Mouse (Mus musculus): ENCODE results near the gene Ovol3. TPM values are rescaled to one million over a fixed set of nuclear protein-coding genes. Genes with fewer than 3 reads are reported as not detected.
"Not testable (repeated sequence)": the region's sequence is repeated elsewhere in the genome, so short reads cannot be mapped to it uniquely, and the experiment has no call there.

Ovol3 gene
- polyA plus RNA-seq, 1 experiment from 2014 or later, result not detected

DNA sequence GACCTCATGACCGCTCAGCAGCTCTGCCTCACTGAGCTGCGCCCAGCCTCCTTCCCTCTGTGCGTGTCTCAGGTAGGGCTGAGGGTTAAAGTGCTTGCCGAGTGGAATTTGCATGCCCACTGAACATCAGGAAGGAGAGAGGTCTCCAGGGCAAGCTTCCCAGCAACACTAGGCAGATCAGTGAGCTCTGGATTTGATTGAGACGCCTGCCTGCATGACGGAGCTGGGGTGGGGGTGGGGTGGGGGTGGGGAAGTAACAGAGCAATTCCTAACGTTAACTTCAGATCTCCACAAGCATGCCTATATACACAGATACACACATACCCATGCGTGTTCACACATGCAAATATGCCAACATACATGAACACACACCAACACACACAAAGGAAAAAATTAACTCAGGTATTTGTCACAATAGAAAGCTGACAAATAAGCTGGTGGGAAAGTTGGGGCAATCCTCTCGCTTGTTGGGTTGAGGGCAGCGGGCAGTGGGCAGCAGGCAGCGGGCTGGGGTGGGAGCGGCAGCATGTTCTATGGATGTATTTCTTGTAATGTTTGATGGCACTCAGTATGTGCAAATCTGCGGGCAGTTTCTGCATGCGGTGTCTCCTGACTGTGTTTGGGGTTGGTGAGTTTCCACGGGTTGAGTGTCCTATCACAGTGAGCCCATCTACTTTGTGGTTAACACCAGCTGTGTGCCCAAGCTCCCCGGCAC lies 16.1 kb downstream of the Ovol3 start:
- no peaks in the 10 kb centered on the region for H3K36me3 ChIP-seq (replicated peaks; ENCODE audit: insufficient read depth, low read length)
- H3K4me3 ChIP-seq (ENCODE audit: low read depth, low read length), result peak overlapping the region; percentile 44
- H3K4me2 ChIP-seq (ENCODE audit: low read depth, low read length), result peak overlapping the region; percentile 83
- peaks cover 16% of the 10 kb centered on the region; the same call in 1 of the 2 replicates for H3K4me1 ChIP-seq (ENCODE audit: insufficient read depth)
- H3K9ac ChIP-seq (replicated peaks), result peak overlapping the region; percentile 58
- TF ChIP-seq EP300 (IDR thresholded peaks at IDR 0.05; ENCODE audit: low read depth) (no peak), CTCF (IDR thresholded peaks at IDR 0.05; ENCODE audit: low read depth) (no peak)
- H3K27me3 ChIP-seq (ENCODE audit: insufficient read depth, low read length), result no peaks in the 10 kb centered on the region
- no peaks in the 10 kb centered on the region for H3K9me3 ChIP-seq (ENCODE audit: low read length)
- peak; percentile 79 for ATAC-seq
- 3% methylated on average over 16 of the region's 16 CpGs for WGBS (ENCODE audit: insufficient replicate concordance)
- peak; percentile 68 for DNase-seq
- H3K27ac ChIP-seq (ENCODE audit: low read depth), result peak overlapping the region; percentile 77

DNA sequence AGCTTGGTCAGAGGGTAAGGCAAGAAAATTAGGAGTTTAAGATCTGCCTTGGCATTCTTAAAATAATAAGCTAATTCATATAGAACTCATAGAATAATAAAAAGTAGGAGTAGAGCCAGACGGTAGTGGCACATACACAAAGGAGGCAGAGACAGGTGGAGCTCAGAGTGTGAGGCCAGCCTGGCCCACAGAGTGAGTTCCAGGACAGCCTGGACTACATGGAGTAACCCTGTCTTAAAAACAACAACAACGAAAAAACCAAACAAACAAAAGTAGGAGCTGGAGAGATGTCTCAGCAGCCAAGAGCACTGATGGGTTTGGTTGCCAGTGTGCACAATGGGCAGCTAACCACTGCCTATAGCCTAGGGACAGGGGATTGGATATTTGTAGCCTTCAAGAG lies 18.2 kb downstream of the Ovol3 start:
- no peak for ATAC-seq
- TF ChIP-seq EP300 (IDR thresholded peaks at IDR 0.05; ENCODE audit: low read depth) (no peak), CTCF (IDR thresholded peaks at IDR 0.05; ENCODE audit: low read depth) (no peak)
- Histone ChIP-seq H3K4me2 (ENCODE audit: low read depth, low read length) (no peak overlapping the region), H3K27me3 (ENCODE audit: insufficient read depth, low read length) (no peaks in the 10 kb centered on the region), H3K4me1 (ENCODE audit: insufficient read depth) (peaks cover 16% of the 10 kb centered on the region; the same call in 1 of the 2 replicates), H3K9me3 (ENCODE audit: low read length) (no peaks in the 10 kb centered on the region), H3K27ac (ENCODE audit: low read depth) (no peak overlapping the region), H3K36me3 (replicated peaks; ENCODE audit: insufficient read depth, low read length) (no peaks in the 10 kb centered on the region), H3K9ac (replicated peaks) (no peak overlapping the region), H3K4me3 (ENCODE audit: low read depth, low read length) (no peak overlapping the region)
- 73% methylated on average over 2 of the region's 2 CpGs for WGBS (ENCODE audit: insufficient replicate concordance)
- DNase-seq, result no peak

DNA sequence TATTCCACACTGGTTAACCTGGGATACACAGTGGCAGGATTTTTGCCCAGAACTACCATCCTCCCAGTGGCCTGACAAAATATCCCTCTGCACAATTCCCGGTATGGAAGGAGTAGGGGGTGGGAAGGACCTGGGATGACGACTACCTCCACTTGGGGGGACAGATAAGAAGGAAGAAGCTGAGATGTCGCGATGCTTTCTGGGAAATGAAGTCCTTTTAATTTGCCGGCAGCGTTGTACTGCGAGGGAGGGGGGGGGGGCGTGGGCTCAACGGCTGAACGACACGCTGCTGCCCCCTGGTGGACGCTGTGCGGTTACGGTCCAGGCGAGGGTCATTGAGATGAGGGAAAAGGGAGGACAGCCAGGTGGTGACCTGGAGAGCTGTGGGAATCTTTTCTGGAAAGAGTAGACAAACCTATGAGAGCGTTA lies 18.8 kb downstream of the Ovol3 start:
- H3K9me3 ChIP-seq (ENCODE audit: low read length), result no peaks in the 10 kb centered on the region
- H3K36me3 ChIP-seq (replicated peaks; ENCODE audit: insufficient read depth, low read length), result no peaks in the 10 kb centered on the region
- H3K27ac ChIP-seq (ENCODE audit: low read depth), result no peak overlapping the region
- WGBS (ENCODE audit: insufficient replicate concordance), result under 1% methylated on average over 16 of the region's 16 CpGs
- H3K27me3 ChIP-seq (ENCODE audit: insufficient read depth, low read length), result no peaks in the 10 kb centered on the region
- H3K9ac ChIP-seq (replicated peaks), result no peak overlapping the region
- TF ChIP-seq CTCF (IDR thresholded peaks at IDR 0.05; ENCODE audit: low read depth) (peak; percentile 97), EP300 (IDR thresholded peaks at IDR 0.05; ENCODE audit: low read depth) (no peak)
- H3K4me2 ChIP-seq (ENCODE audit: low read depth, low read length), result peak overlapping the region; percentile 52
- H3K4me1 ChIP-seq (ENCODE audit: insufficient read depth), result peaks cover 13% of the 10 kb centered on the region; the same call in 1 of the 2 replicates
- no peak overlapping the region for H3K4me3 ChIP-seq (ENCODE audit: low read depth, low read length)
- peak; percentile 57 for ATAC-seq
- DNase-seq, result peak; percentile 91

DNA sequence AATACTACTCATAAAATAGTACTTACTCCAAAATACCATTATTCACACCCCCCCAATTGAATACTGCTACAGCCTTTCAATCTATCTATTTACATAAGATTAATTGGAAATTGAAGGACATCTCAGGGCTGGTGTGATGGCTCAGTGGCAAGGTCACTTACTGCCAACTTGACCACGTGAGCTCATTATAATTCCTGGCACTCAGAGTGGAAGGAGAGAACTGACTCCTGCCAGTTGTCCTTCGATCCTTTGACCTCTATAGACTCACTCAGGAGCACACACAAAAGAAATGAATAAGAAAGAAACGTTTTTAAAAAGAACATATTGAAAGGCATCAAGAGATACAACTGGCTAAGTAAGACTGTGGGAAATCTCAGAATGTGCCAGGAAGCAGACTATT lies 19.6 kb downstream of the Ovol3 start:
- DNase-seq, result no peak
- TF ChIP-seq EP300 (IDR thresholded peaks at IDR 0.05; ENCODE audit: low read depth) (no peak), CTCF (IDR thresholded peaks at IDR 0.05; ENCODE audit: low read depth) (no peak)

DNA sequence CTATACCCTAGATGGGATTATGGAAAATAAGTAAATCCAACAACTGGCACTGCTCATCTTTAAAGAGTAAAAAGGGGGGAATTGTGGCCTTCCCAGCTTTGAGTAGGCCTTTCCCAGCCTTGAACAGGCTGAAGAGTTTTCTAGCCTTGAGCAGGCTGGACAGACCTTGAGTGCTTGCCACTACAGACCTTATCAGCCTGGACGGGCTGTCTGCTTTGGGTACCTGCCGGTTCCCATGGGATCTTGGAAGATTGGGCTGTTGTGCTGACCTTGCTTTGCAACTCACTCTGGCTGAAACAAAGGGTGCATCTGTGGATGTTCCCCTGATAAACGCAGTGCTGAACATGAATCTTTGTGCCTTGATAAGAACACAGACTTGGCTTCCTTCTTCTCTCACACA lies 21.6 kb downstream of the Ovol3 start:
- Histone ChIP-seq H3K36me3 (replicated peaks; ENCODE audit: insufficient read depth, low read length) (no peaks in the 10 kb centered on the region), H3K4me3 (ENCODE audit: low read depth, low read length) (no peak overlapping the region), H3K4me2 (ENCODE audit: low read depth, low read length) (no peak overlapping the region), H3K27me3 (ENCODE audit: insufficient read depth, low read length) (no peaks in the 10 kb centered on the region), H3K4me1 (ENCODE audit: insufficient read depth) (0 out of 2 replicates have a peak, but pooled peaks cover under 1% of the 10 kb centered on the region), H3K27ac (ENCODE audit: low read depth) (no peak overlapping the region), H3K9ac (replicated peaks) (no peak overlapping the region), H3K9me3 (ENCODE audit: low read length) (no peaks in the 10 kb centered on the region)
- DNase-seq, result no peak
- TF ChIP-seq EP300 (IDR thresholded peaks at IDR 0.05; ENCODE audit: low read depth) (no peak), CTCF (IDR thresholded peaks at IDR 0.05; ENCODE audit: low read depth) (no peak)
- ATAC-seq, result no peak
- 80% methylated on average over 3 of the region's 3 CpGs for WGBS (ENCODE audit: insufficient replicate concordance)

More for the DNA sequence above, 19.6 kb downstream of the Ovol3 start:
- H3K4me3 ChIP-seq (ENCODE audit: low read depth, low read length), result no peak overlapping the region
- no peaks in the 10 kb centered on the region for H3K9me3 ChIP-seq (ENCODE audit: low read length)
- 83% methylated on average over 3 of the region's 3 CpGs for WGBS (ENCODE audit: insufficient replicate concordance)
- no peak for ATAC-seq
- H3K36me3 ChIP-seq (replicated peaks; ENCODE audit: insufficient read depth, low read length), result no peaks in the 10 kb centered on the region
- H3K27me3 ChIP-seq (ENCODE audit: insufficient read depth, low read length), result no peaks in the 10 kb centered on the region
- H3K4me2 ChIP-seq (ENCODE audit: low read depth, low read length), result no peak overlapping the region
- H3K4me1 ChIP-seq (ENCODE audit: insufficient read depth), result peaks cover 13% of the 10 kb centered on the region; the same call in 1 of the 2 replicates
- no peak overlapping the region for H3K9ac ChIP-seq (replicated peaks)
- H3K27ac ChIP-seq (ENCODE audit: low read depth), result no peak overlapping the region

DNA sequence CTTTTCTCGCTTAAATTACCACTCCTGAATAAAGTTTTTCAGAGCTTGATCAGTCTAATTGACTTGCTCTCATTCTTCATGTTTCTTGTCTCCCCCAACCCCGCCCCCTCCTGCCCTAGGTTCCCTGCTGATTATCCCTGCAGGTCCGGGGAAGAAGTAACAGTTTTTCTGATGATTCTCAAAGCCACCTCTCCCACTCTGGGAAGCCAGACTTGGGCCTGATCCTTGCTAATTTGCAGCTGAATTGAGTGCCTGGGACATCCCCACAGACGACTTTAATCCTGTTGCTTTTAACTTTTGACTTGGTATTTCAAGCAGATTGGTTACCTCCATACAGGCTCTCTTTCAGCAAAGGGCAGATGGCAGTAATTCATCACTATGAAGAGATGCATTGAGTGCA lies 24.5 kb downstream of the Ovol3 start:
- 45% methylated on average over 4 of the region's 4 CpGs for WGBS (ENCODE audit: insufficient replicate concordance)
- DNase-seq (no peak), ATAC-seq (no peak)
- no peak overlapping the region for H3K4me2 ChIP-seq (ENCODE audit: low read depth, low read length)
- no peak overlapping the region for H3K27ac ChIP-seq (ENCODE audit: low read depth)
- H3K4me3 ChIP-seq (ENCODE audit: low read depth, low read length), result no peak overlapping the region
- no peak overlapping the region for H3K9ac ChIP-seq (replicated peaks)
- no peaks in the 10 kb centered on the region for H3K27me3 ChIP-seq (ENCODE audit: insufficient read depth, low read length)
- TF ChIP-seq CTCF (IDR thresholded peaks at IDR 0.05; ENCODE audit: low read depth), result no peak
- no peak for TF ChIP-seq EP300 (IDR thresholded peaks at IDR 0.05; ENCODE audit: low read depth)
- no peaks in the 10 kb centered on the region for H3K9me3 ChIP-seq (ENCODE audit: low read length)
- no peaks in the 10 kb centered on the region for H3K4me1 ChIP-seq (ENCODE audit: insufficient read depth)
- no peaks in the 10 kb centered on the region for H3K36me3 ChIP-seq (replicated peaks; ENCODE audit: insufficient read depth, low read length)

DNA sequence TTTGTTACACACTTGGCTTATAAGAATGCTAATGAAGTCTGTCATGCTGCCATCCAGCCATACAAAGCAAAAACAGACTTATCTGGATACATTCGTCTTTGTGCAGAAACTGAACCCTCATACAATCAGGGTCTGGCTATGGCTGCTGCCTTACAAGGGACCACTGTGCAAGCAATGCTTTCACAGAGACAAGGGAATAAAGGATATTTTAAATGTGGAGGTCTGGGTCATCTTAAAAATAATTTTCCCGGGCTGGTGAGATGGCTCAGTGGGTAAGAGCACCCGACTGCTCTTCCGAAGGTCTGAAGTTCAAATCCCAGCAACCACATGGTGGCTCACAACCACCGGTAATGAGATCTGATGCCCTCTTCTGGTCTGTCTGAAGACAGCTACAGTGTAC lies 29.2 kb downstream of the Ovol3 start:
- H3K4me1 ChIP-seq (ENCODE audit: insufficient read depth); DNase-seq; H3K27me3 ChIP-seq (ENCODE audit: insufficient read depth, low read length); H3K27ac ChIP-seq (ENCODE audit: low read depth); H3K9ac ChIP-seq (replicated peaks); H3K36me3 ChIP-seq (replicated peaks; ENCODE audit: insufficient read depth, low read length); H3K9me3 ChIP-seq (ENCODE audit: low read length); H3K4me2 ChIP-seq (ENCODE audit: low read depth, low read length); H3K4me3 ChIP-seq (ENCODE audit: low read depth, low read length); ATAC-seq: not testable (repeated sequence)
- 41% methylated on average over 5 of the region's 5 CpGs for WGBS (ENCODE audit: insufficient replicate concordance)

All from liver, postnatal 0 days (tissue).